Mouse (Mus musculus) G1E (cell line): Measurements from ENCODE around the gene Ccnb1ip1.

Source experiments
- CTCF ChIP-seq: IDR thresholded peaks from 2 replicates; pipeline ENCODE4 v1.5.1; 2012; ENCODE audit warnings: low read depth, low read length, inconsistent platforms, mixed read lengths
- GATA2 ChIP-seq: IDR thresholded peaks from 2 replicates; pipeline ENCODE4 v1.6.1; 2012; ENCODE audit warnings: low read depth, low read length, inconsistent platforms, borderline replicate concordance
- TAL1 ChIP-seq: conservative IDR thresholded peaks from 2 replicates; pipeline ENCODE4 v1.6.1; 2012; ENCODE audit warnings: low read depth, low read length, inconsistent platforms, mixed read lengths

DNA sequence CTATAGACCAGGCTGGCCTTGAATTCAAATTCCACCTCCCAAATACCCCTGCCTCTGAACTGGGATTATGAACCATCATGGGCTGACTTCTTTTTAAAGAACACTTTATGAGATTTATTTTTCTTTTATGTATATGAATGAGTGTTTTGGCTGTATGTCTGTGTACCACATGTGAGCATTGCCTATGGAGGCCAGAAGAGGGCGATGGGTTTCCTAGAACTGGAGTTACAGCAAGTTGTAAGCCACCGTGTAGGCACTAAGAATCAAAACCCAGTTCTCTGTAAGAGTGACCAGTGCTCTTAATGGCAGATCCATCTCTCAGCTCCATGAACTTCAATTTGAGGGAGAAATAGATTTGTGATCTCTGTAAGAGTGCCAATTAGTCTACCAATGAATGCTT is 15.7 kb upstream of the Ccnb1ip1 start:
- TF ChIP-seq CTCF (no peak), TAL1 (no peak), GATA2 (no peak)
